Mouse (Mus musculus): ENCODE measurements around the gene Cd80.

The Cd80 gene

DNA sequence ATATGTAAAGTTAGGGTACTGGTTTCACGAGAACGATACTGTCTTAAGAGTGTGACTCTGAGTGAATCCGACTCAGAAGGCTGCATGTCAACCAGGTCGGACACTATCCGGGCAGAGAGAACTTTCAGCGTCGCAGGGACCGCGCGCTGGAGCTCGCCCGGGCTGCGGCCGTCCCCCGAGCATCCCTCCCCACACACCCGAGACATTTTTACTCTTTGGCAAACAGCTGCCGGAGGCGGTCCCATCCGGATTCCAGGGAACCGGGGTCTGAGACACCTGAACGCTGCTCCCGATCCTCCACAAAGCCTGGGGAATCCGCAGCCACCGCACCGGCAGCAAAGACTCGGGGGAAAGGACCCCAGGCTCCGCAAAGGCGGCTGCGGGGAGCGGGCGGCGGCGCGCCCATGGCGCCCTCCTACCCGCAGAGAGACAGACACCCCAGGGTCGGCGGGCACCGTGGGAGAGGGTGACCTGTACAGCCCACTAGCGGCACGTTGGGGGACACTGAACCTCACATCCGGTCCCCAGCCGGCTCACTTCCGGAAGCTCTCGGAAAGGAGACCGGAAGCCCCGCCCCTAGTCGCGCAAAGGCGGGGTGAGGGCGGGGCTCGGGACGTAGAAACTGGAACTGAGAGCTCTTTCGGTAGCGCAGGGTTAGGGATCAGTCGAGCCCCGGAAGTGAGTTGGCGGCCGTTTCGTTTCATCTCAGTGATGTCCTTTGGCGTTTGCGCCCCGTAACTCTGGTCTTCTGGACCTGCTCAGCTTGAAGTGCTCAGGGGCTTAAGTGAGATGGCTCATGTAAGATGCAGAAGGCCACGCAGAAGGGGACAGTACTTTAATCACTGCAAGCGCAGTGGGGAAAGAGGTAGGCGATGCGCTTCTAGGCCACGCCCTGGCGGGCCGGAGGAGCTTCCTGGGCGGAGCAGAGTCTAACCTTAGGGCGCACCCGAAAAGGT, 67.0 kb downstream of the Cd80 start, which contains the start of gene Timmdc1:
Gene Timmdc1, minus strand, starts transcription at position 535 of the 956 bp plus-strand sequence.
- peak; percentile 94 to 95 for DNase-seq (ENCODE audit: low spot score in 2 of 2)

DNA sequence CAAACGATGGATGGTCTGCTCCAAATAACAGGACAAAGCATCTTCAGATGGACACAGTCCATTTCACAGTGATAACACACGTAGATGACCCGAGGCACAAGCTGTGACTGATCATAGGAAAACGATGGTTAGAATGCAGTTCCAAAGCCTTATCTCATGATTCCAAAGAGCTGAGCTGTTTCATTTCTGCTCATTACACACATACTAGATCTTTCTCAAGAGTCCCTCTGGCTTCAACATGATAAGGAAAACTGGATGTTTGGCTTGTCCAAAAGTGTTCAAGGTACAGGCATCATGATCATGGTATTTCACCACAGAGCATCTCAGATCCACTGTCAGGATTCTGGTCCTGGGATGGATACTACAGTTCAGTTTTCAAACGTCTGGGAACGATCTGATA, 70.9 kb downstream of the Cd80 start:
- no peak for DNase-seq (ENCODE audit: low spot score in 2 of 2)

DNA sequence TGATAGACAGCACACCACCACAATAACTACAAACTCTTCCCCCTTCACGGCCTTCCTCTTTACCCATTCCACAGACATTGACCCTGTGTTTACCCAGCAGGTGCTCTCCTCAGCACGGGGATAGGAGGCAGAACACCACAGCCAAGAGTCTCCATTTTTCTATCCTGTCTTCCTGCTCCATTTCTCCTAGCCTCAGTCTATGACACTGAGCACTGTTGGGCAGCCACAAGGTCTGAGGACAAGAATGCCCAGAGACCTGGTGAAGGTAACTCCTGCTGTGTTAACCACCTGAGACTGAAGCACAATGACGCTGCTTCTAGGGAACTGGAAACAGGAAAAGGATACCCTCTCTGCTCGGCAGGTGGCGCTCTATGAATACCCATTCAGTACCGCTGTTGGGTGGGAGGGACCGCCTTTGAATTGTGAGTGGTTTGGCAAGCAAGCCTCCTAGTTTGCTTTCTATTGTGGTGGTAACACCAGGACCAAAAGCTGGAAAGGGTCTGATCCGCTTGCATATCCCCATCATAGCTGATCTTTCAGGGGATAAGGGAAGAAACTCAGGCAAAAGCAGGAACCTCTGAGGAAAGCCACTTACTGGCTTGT, 81.3 kb downstream of the Cd80 start:
- DNase-seq (ENCODE audit: low spot score in 2 of 2) = peak; percentile 45 to 59

GRCm38 (mm10) chr16:38538716-38539380, 83.5 kb downstream of the Cd80 start:
- DNase-seq (ENCODE audit: low spot score in 2 of 2) = no peak
